Mouse (Mus musculus) embryonic fibroblast, embryonic 13.5 days (primary cell): ENCODE measurements around the gene Castor2.

Source experiments
- CTCF ChIP-seq: IDR thresholded peaks from 2 replicates; pipeline ENCODE4 v1.5.1; 2011; ENCODE audit warnings: mild to moderate bottlenecking, control low read depth, low read length, moderate library complexity, borderline replicate concordance; ENCODE audit not compliant: insufficient read depth
- POLR2A ChIP-seq: IDR thresholded peaks from 2 replicates; pipeline ENCODE4 v1.6.1; 2011; ENCODE audit warnings: low read depth, mild to moderate bottlenecking, control low read depth, low read length, moderate library complexity

DNA sequence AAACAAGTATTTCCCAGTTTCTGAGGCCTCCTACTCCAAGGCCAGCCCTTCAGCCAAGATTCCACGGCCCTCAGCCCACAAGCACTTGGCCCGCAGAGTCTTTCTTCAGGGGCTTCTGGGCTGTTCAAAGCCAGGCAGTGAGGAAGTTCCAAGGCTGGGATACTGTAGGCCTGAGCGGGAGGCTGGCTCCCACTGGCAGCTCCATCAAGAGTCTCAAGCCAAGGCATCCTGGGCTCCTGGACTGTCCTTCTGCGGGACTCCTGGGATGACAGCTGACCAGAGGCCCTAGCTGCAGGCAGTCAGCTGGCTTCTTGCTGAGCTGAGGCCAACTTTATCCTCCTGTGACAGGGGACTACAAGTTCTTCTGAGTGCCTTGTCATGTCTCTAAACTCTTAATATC lies 48.6 kb downstream of the Castor2 start:
- no peak for TF ChIP-seq CTCF
- TF ChIP-seq POLR2A: no peak
